Mouse (Mus musculus) skeletal muscle tissue, postnatal 0 days (tissue): Measurements from ENCODE around the gene Cyp2c65. TPM values are rescaled to one million over a fixed set of nuclear protein-coding genes. Genes with fewer than 3 reads are reported as not detected.

Experiments used
- polyA plus RNA-seq: library from polyadenylated mRNA; unstranded; fragments of >200 nt; fragmentation: Nextera tagmentation; extraction: Ambion mirVana; gene quantifications from 2 replicates; pipeline ENCODE4 v1.2.1, GENCODE M21; 2015

Cyp2c65 gene
- not detected in 2 replicates for polyA plus RNA-seq

DNA sequence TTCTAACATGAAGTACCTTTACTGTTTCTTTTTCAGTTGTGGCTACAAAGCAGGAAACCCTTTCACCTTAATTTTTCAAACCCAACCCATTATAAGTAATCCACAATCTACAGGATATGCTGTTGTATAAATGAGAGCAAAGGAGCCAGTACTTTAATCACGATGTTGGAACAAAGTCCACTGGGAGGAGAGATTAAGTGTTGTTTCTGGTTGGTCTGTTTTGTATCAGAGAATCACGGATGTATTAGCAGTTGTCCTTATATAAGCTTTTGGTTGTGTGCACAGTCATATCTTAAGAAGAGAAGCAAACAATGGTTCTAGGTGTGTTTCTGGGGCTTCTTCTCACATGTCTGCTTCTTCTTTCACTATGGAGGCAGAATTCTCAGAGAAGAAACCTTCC lies at the start of gene Cyp2c65:
TSS of gene Cyp2c65 (plus strand) at position 297 of the 400 bp plus-strand sequence.

DNA sequence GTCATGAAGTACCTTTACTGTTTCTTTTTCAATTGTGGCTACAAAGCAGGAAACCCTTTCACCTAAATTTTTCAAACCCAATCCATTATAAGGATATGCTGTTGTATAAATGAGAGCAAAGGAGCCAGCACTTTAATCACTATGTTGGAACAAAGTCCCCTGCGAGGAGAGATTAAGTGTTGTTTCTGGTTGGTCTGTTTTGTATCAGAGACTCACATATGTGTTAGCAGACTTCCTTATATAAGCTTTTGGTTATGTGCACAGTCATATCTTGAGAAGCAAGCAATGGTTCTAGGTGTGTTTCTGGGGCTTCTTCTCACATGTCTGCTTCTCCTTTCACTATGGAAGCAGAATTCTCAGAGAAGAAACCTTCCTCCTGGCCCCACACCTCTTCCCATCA lies 52.8 kb downstream of the Cyp2c65 start, which contains the start of gene Cyp2c66:
TSS of gene Cyp2c66 (plus strand) at position 255 of the 400 bp plus-strand sequence.

Other genes starting within 250 kb of the Cyp2c65 start
- gene Noc3l, start 241.8 kb upstream of the Cyp2c65 start, polyA plus RNA-seq = 2.4 and 2.9 TPM in 2 replicates
- 1.4 and 1.8 TPM in 2 replicates for gene Tbc1d12, start 224.4 kb upstream of the Cyp2c65 start, polyA plus RNA-seq
- gene Hells, start 130.1 kb upstream of the Cyp2c65 start, polyA plus RNA-seq = 5.1 and 7.4 TPM in 2 replicates
- not detected in 2 replicates for gene Cyp2c55, start 54.0 kb upstream of the Cyp2c65 start, polyA plus RNA-seq
- gene Cyp2c66, start 52.9 kb downstream of the Cyp2c65 start, polyA plus RNA-seq = not detected in 2 replicates
- not detected in 2 replicates for gene Cyp2c29, start 208.4 kb downstream of the Cyp2c65 start, polyA plus RNA-seq